ENCODE assay signal across 20 mouse cellular contexts in the genomic region with DNA sequence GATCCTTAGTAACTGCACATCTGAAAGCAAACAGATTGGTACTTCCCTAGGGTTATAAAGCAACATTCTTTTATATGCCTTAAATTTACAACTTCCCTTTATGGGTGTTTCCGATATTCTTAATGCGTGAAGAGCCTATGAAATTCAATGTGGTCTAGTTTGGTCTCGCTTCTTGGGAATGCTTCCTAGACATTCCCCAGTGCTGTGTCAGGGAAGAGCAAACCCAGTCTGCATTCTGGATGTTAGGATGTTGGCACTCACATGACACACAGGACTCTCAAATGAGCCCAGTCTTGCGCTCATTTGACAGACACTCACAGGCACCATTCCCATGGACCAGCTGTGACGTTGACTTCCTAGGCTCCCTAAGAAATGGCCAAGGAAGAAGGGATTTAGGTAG.
"Had no signal": no experiment of that assay in that cellular context is flagged by ENCODE, and none has a peak within 500 bp of the region (broad histone marks: within the 10 kb centered on the region; RNA-seq: fewer than 3 reads in every experiment).

No protein-coding gene starts in this region.

- H3K4me1 ChIP-seq: limb, embryonic 12.5 days; limb, embryonic 15.5 days; stomach, embryonic 15.5 days had no signal

- ATAC-seq: liver, postnatal 0 days; lung, postnatal 0 days; midbrain, embryonic 15.5 days had no signal

- H3K4me2 ChIP-seq: limb, embryonic 12.5 days; limb, embryonic 15.5 days; liver, embryonic 11.5 days; lung, embryonic 14.5 days; midbrain, embryonic 12.5 days; midbrain, embryonic 15.5 days; neural tube, embryonic 12.5 days; neural tube, embryonic 15.5 days; stomach, embryonic 15.5 days had no signal

- H3K4me3 ChIP-seq: limb, embryonic 12.5 days; limb, embryonic 15.5 days; midbrain, embryonic 12.5 days; midbrain, embryonic 15.5 days; neural tube, embryonic 12.5 days; neural tube, embryonic 15.5 days; stomach, embryonic 15.5 days had no signal

- H3K27ac ChIP-seq: limb, embryonic 12.5 days; limb, embryonic 15.5 days; liver, embryonic 14.5 days; macrophage; midbrain, embryonic 12.5 days; midbrain, embryonic 15.5 days; neural tube, embryonic 12.5 days; neural tube, embryonic 15.5 days; stomach, embryonic 15.5 days had no signal

- DNase-seq: kidney, postnatal 10 days; kidney, postnatal 36 days; left cerebral cortex, postnatal 4 days; liver, postnatal 0 days; lung, embryonic 14.5 days; right cerebral cortex, adult 18-20 months; right cerebral cortex, postnatal 14 days; spleen, adult 18-20 months; thymus, postnatal 25 days had no signal

- H3K9me3 ChIP-seq: limb, embryonic 12.5 days; limb, embryonic 15.5 days; midbrain, embryonic 12.5 days; midbrain, embryonic 15.5 days; neural tube, embryonic 15.5 days; stomach, embryonic 15.5 days had no signal

- H3K27me3 ChIP-seq: limb, embryonic 12.5 days; limb, embryonic 15.5 days; neural tube, embryonic 12.5 days; neural tube, embryonic 15.5 days; stomach, embryonic 15.5 days had no signal

- H3K36me3 ChIP-seq: limb, embryonic 15.5 days; midbrain, embryonic 15.5 days; neural tube, embryonic 12.5 days; neural tube, embryonic 15.5 days; stomach, embryonic 15.5 days had no signal

- H3K9ac ChIP-seq: limb, embryonic 12.5 days; limb, embryonic 15.5 days; liver, embryonic 14.5 days; liver, postnatal 0 days; lung, embryonic 14.5 days; midbrain, embryonic 12.5 days; midbrain, embryonic 15.5 days; neural tube, embryonic 12.5 days; neural tube, embryonic 15.5 days; stomach, embryonic 15.5 days had no signal
